Mouse (Mus musculus) gastrocnemius, postnatal 25 days (tissue): ENCODE measurements around the gene Actn3. TPM values are rescaled to one million over a fixed set of nuclear protein-coding genes. Genes with fewer than 3 reads are reported as not detected.

ENCODE experiments used
- DNase-seq: peaks from one replicate; pipeline ENCODE4 v3.0.0; 2022
- total RNA-seq, 2 experiments: library from RNA; stranded (reverse); gene quantifications; 1 replicate in 1 of 2; 2 replicates in 1 of 2; pipeline ENCODE4 v1.2.3; 2021

Gene Actn3
- total RNA-seq, 2 experiments from 2014 or later = 7,181 to 7,860 TPM

DNA sequence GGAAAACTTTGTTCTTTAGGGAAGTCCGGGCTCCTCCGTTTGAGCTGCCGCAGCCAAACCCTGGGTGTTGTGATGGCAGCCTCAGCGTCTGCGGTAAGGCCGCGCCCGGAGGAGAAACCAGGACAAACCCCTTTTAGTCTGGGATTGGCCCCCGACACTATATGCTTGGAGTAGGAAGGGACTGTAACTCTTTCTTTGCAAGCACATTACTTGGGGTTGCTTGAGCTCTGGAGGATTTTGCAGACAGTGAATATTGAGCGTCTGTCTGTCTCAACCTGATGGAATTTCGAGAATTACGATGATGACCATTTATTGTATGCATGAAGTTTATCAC is 65.8 kb downstream of the Actn3 start:
- DNase-seq = no peak

Other genes with a start within 250 kb of the Actn3 start
- gene Gm960, start 179.2 kb downstream of the Actn3 start, total RNA-seq = not detected
- gene Sptbn2, start 166.7 kb downstream of the Actn3 start, total RNA-seq = under 1 TPM; 0.08 to 0.31 TPM
- gene Rbm4b, start 121.4 kb downstream of the Actn3 start, total RNA-seq = 1 to 10 TPM; 1.9 to 2.1 TPM
- 10 to 100 TPM; 27.9 to 31.1 TPM for gene Rbm4, start 84.0 kb downstream of the Actn3 start, total RNA-seq
- gene Gm21992, start 66.3 kb downstream of the Actn3 start, total RNA-seq = 1 to 10 TPM; 8.9 to 9.4 TPM
- gene Rbm14, start 66.3 kb downstream of the Actn3 start, total RNA-seq = 10 to 100 TPM; 11.1 to 11.2 TPM
- gene Ccs, start 38.6 kb downstream of the Actn3 start, total RNA-seq = 10 to 100 TPM; 26.3 to 27.1 TPM
- gene Ccdc87, start 38.5 kb downstream of the Actn3 start, total RNA-seq = not detected
- gene Ctsf, start 22.8 kb downstream of the Actn3 start, total RNA-seq = 10 to 100 TPM; 28.4 to 41.6 TPM
- 1 to 10 TPM; 2.4 to 2.8 TPM for gene Zdhhc24, start 759 bp upstream of the Actn3 start, total RNA-seq
- gene Bbs1, start 28.7 kb upstream of the Actn3 start, total RNA-seq = 1 to 10 TPM; 1.6 to 2.6 TPM
- gene Dpp3, start 50.4 kb upstream of the Actn3 start, total RNA-seq = 10 to 100 TPM; 15.6 to 23.4 TPM
- 1 to 10 TPM in 1 of 2 experiments, under 1 TPM in 1; 0.87 to 1.2 TPM for gene Peli3, start 65.2 kb upstream of the Actn3 start, total RNA-seq
- 10 to 100 TPM; 57.6 to 59.6 TPM for gene Mrpl11, start 84.2 kb upstream of the Actn3 start, total RNA-seq
- not detected for gene Npas4, start 112.4 kb upstream of the Actn3 start, total RNA-seq
- gene Slc29a2, start 146.0 kb upstream of the Actn3 start, total RNA-seq = 10 to 100 TPM in 1 of 2 experiments, 1 to 10 TPM in 1; 7.9 to 11.6 TPM
- 10 to 100 TPM; 17.9 to 20.1 TPM for gene B4gat1, start 160.9 kb upstream of the Actn3 start, total RNA-seq
- gene AC124502.3, start 161.0 kb upstream of the Actn3 start, total RNA-seq = 1 to 10 TPM in 1 of 2 experiments, under 1 TPM in 1; 0.26 to 1.4 TPM
- 10 to 100 TPM; 11.6 to 12.6 TPM for gene Brms1, start 163.4 kb upstream of the Actn3 start, total RNA-seq
- 1 to 10 TPM; 1.3 to 2.1 TPM for gene Rin1, start 172.6 kb upstream of the Actn3 start, total RNA-seq
- gene Cd248, start 190.2 kb upstream of the Actn3 start, total RNA-seq = 10 to 100 TPM; 13.8 to 23.3 TPM
- not detected for gene Tmem151a, start 207.6 kb upstream of the Actn3 start, total RNA-seq
- gene Yif1a, start 210.6 kb upstream of the Actn3 start, total RNA-seq = 10 to 100 TPM; 38.1 to 47.5 TPM
- not detected for gene Cnih2, start 220.6 kb upstream of the Actn3 start, total RNA-seq
- 100 to 1,000 TPM; 113 to 127 TPM for gene Rab1b, start 229.2 kb upstream of the Actn3 start, total RNA-seq
- gene Klc2, start 240.7 kb upstream of the Actn3 start, total RNA-seq = 10 to 100 TPM; 51.9 TPM